Mouse (Mus musculus): ENCODE measurements at regions not wholly inside any gene's neighbourhood (a gene's known extent, or its start where the extent isn't known, plus 50 kb on each side); places are given as distances from the start of the nearest gene placed in this dataset.
A peak's percentile ranks its signal among the peaks of the same experiment; 100 is the strongest.

- Histone ChIP-seq H3K9ac (no peak overlapping the region), H3K4me1 (replicated peaks; ENCODE audit: control insufficient read depth, insufficient read depth, low read length) (no peaks in the 10 kb centered on the region), H3K36me3 (replicated peaks; ENCODE audit: control insufficient read depth, insufficient read depth) (no peaks in the 10 kb centered on the region), H3K27ac (no peak overlapping the region), H3K4me3 (replicated peaks; ENCODE audit: low read length) (no peak overlapping the region), H3K9me3 (ENCODE audit: control insufficient read depth, low read length) (no peaks in the 10 kb centered on the region), H3K4me2 (replicated peaks) (no peak overlapping the region), H3K27me3 (ENCODE audit: control insufficient read depth, insufficient read depth, low read length) (no peaks in the 10 kb centered on the region)
- ATAC-seq (ENCODE audit: low FRiP score), result no peak
- DNase-seq (ENCODE audit: low spot score), result peak; percentile 78
Observed at GRCm38 (mm10) chr3:44912664-44913063, 465.5 kb upstream of the Pcdh10 start.

GRCm38 (mm10) chr3:44914321-44914720, 463.9 kb upstream of the Pcdh10 start:
- no peak for DNase-seq (ENCODE audit: low spot score)
- no peak overlapping the region for H3K9ac ChIP-seq
- no peak overlapping the region for H3K4me3 ChIP-seq (replicated peaks; ENCODE audit: low read length)
- no peak for ATAC-seq (ENCODE audit: low FRiP score)
- 84% methylated on average over 3 of the region's 3 CpGs for WGBS
- H3K4me1 ChIP-seq (replicated peaks; ENCODE audit: control insufficient read depth, insufficient read depth, low read length), result no peaks in the 10 kb centered on the region
- H3K36me3 ChIP-seq (replicated peaks; ENCODE audit: control insufficient read depth, insufficient read depth), result no peaks in the 10 kb centered on the region
- H3K27me3 ChIP-seq (ENCODE audit: control insufficient read depth, insufficient read depth, low read length), result no peaks in the 10 kb centered on the region
- H3K9me3 ChIP-seq (ENCODE audit: control insufficient read depth, low read length), result no peaks in the 10 kb centered on the region
- H3K27ac ChIP-seq, result no peak overlapping the region
- no peak overlapping the region for H3K4me2 ChIP-seq (replicated peaks)
